Mouse (Mus musculus) lung, postnatal 0 days (tissue): ENCODE data around the gene Coil. TPM values are rescaled to one million over a fixed set of nuclear protein-coding genes. Genes with fewer than 3 reads are reported as not detected.

Source experiments
- ATAC-seq: fragments of 200-750 bp; cut with Nextera tagmentation; 2 replicates; pipeline ENCODE4 v1.8.0; 2017; ENCODE audit warnings: moderate library complexity
- DNase-seq: peaks from one replicate; pipeline ENCODE4 v3.0.0-alpha.2; 2016; ENCODE audit warnings: low spot score
- H3K27ac ChIP-seq: fragments of 300-500 bp; sonication (generic); 2 replicates; pipeline ENCODE4 v1.5.1; 2014; ENCODE audit warnings: antibody characterized with exemption, mild to moderate bottlenecking, low read length, mixed read lengths
- H3K27me3 ChIP-seq: fragments of 300-500 bp; sonication (generic); replicated peaks from 2 replicates; pipeline ENCODE4 v1.6.1; 2014; ENCODE audit warnings: low read length, mixed read lengths; ENCODE audit not compliant: insufficient read depth
- H3K36me3 ChIP-seq: fragments of 300-500 bp; sonication (generic); 2 replicates; pipeline ENCODE4 v1.6.1; 2014; ENCODE audit warnings: low read length, mixed read lengths; ENCODE audit not compliant: insufficient read depth
- H3K4me1 ChIP-seq: fragments of 300-500 bp; sonication (generic); 2 replicates; pipeline ENCODE4 v1.6.1; 2014; ENCODE audit warnings: antibody characterized with exemption, low read depth, low read length, mixed read lengths; ENCODE audit not compliant: insufficient read depth
- H3K4me2 ChIP-seq: fragments of 300-500 bp; sonication (generic); replicated peaks from 2 replicates; pipeline ENCODE4 v1.6.1; 2014; ENCODE audit warnings: low read depth, mild to moderate bottlenecking, low read length, moderate library complexity, mixed read lengths
- H3K4me3 ChIP-seq: fragments of 300-500 bp; sonication (generic); 2 replicates; pipeline ENCODE4 v1.5.1; 2014; ENCODE audit warnings: low read depth, low read length
- H3K9ac ChIP-seq: fragments of 300-500 bp; sonication (generic); replicated peaks from 2 replicates; pipeline ENCODE4 v1.6.1; 2014; ENCODE audit warnings: low read depth, mild to moderate bottlenecking
- H3K9me3 ChIP-seq: fragments of 300-500 bp; sonication (generic); 2 replicates; pipeline ENCODE4 v1.6.1; 2016; ENCODE audit warnings: low read length, mixed read lengths
- CTCF ChIP-seq: IDR thresholded peaks from 2 replicates; pipeline ENCODE4 v1.5.1; 2016; ENCODE audit warnings: antibody characterized with exemption, mild to moderate bottlenecking
- EP300 ChIP-seq: IDR thresholded peaks from 2 replicates; pipeline ENCODE4 v1.6.1; 2016; ENCODE audit warnings: antibody characterized with exemption, mild to moderate bottlenecking, control low read depth
- WGBS: fragments of 180-500 bp; shearing (Covaris S2); extraction: QIAGEN DNeasy Blood & Tissue Kit; methylation state at CpG from one replicate; pipeline ENCODE4 v1.1.7; 2014; 5-methylcytosine and 5-hydroxymethylcytosine counted together
- polyA plus RNA-seq: library from polyadenylated mRNA; unstranded; fragments of >200 nt; fragmentation: Nextera tagmentation; extraction: Ambion mirVana; gene quantifications from 2 replicates; pipeline ENCODE4 v1.2.1, GENCODE M21; 2015

Coil gene
- polyA plus RNA-seq, 1 experiment from 2014 or later: 5.6 TPM

GRCm38 (mm10) chr11:89020681-89021305 is 50.7 kb downstream of the Coil start:
- Histone ChIP-seq H3K4me2 (no peak overlapping the region), H3K9ac (no peak overlapping the region), H3K27ac (no peak overlapping the region), H3K27me3 (no peaks in the 10 kb centered on the region), H3K4me3 (no peak overlapping the region), H3K36me3 (peaks cover 17% of the 10 kb centered on the region), H3K9me3 (no peaks in the 10 kb centered on the region), H3K4me1 (peaks cover 9% of the 10 kb centered on the region; the same call in 1 of the 2 replicates)
- 68% methylated on average over 9 of the region's 9 CpGs for WGBS
- DNase-seq: peak; percentile 39
- no peak for TF ChIP-seq EP300
- TF ChIP-seq CTCF: peak; percentile 66
- no peak for ATAC-seq

GRCm38 (mm10) chr11:89021687-89022086 is 51.6 kb downstream of the Coil start:
- no peak overlapping the region for H3K27ac ChIP-seq
- H3K4me2 ChIP-seq: no peak overlapping the region
- peaks cover 11% of the 10 kb centered on the region; the same call in 1 of the 2 replicates for H3K4me1 ChIP-seq
- TF ChIP-seq CTCF (no peak), EP300 (no peak)
- no peaks in the 10 kb centered on the region for H3K27me3 ChIP-seq
- H3K4me3 ChIP-seq: no peak overlapping the region
- no peak for ATAC-seq
- peaks cover 13% of the 10 kb centered on the region for H3K36me3 ChIP-seq
- no peaks in the 10 kb centered on the region for H3K9me3 ChIP-seq
- 65% methylated on average over 7 of the region's 7 CpGs for WGBS
- no peak overlapping the region for H3K9ac ChIP-seq
- DNase-seq: no peak

DNA sequence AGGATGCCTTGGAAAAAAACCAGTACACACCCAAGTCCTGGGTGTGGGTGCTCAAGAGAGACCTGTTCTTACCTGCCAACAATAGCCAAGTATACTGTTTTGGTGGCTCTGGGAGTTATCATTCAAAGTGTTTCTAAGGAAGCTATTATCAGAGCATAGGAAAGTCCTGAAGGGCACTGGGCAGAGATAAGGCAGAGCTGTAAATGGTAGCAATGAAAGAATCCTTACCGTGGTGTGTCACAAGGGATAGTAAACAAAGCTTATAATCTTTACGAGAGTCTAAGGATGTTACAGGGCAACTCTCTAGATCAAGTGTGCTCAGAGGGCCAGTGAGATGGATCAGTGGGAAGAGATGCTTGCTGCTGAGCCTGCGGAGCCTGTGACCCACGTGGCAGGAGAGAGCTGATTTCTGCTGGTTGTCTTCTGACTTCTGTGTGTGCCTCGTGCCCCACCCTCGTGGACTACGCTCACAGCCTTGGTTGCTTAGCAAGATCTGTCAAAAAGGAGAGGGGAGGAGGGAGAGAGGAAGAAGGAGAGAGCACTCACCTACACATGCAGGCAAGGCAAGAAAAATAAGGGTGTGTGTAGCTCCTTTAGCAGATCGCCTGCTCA is 52.2 kb downstream of the Coil start:
- H3K4me1 ChIP-seq: peaks cover 11% of the 10 kb centered on the region; the same call in 1 of the 2 replicates
- no peak overlapping the region for H3K9ac ChIP-seq
- DNase-seq (peak; percentile 38), ATAC-seq (no peak)
- no peaks in the 10 kb centered on the region for H3K27me3 ChIP-seq
- peaks cover 13% of the 10 kb centered on the region for H3K36me3 ChIP-seq
- H3K27ac ChIP-seq: peak overlapping the region; percentile 5; the same call in 1 of the 2 replicates
- WGBS: 33% methylated on average over 8 of the region's 8 CpGs
- TF ChIP-seq EP300 (no peak), CTCF (no peak)
- H3K4me3 ChIP-seq: no peak overlapping the region
- H3K9me3 ChIP-seq: no peaks in the 10 kb centered on the region
- no peak overlapping the region for H3K4me2 ChIP-seq

GRCm38 (mm10) chr11:89023477-89023876 is 53.4 kb downstream of the Coil start:
- Histone ChIP-seq H3K27me3 (no peaks in the 10 kb centered on the region), H3K4me1 (peaks cover 16% of the 10 kb centered on the region; the same call in 1 of the 2 replicates), H3K9me3 (no peaks in the 10 kb centered on the region), H3K36me3 (peaks cover 4% of the 10 kb centered on the region), H3K4me3 (no peak overlapping the region), H3K9ac (no peak overlapping the region), H3K4me2 (no peak overlapping the region), H3K27ac (peak overlapping the region; percentile 74)
- WGBS: 59% methylated on average over 10 of the region's 10 CpGs
- no peak for ATAC-seq
- TF ChIP-seq CTCF (no peak), EP300 (no peak)
- peak; percentile 41 for DNase-seq

DNA sequence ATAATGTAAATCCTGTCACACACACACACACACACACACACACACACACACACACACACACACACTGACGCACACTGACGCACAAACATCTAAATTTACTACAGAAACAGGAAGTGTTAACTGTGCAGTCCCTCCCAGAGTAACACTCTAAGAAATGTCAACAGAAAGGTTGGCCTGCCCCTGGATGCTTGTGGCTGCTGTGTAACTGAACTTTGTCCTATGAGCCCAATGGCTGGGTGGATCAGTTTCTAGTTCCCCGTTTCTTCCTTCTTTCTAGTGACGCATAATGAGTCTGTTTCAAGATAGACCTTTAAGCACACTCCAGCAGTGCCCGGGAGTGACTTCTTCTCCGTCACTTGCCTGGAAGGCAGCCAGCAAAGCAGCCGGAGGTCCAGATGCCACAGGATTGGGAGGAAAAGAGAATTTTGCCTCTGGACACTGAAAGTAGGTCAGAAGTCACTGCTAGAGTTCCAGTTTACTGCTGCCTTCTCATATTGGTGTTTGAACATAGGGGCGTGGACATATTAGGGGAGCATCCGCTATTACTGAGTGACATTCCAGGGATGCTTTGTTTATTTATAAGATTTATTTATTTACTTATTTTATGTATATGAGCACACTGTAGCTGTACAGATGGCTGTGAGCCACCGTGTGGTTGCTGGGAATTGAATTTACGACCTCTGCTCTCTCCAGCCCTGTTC is 54.3 kb downstream of the Coil start:
- 15% methylated on average over 11 of the region's 11 CpGs for WGBS
- no peak overlapping the region for H3K4me2 ChIP-seq
- ATAC-seq: peak; percentile 88
- H3K36me3 ChIP-seq: no peaks in the 10 kb centered on the region; the same call in 1 of the 2 replicates
- H3K27ac ChIP-seq: peak overlapping the region; percentile 74
- peaks cover 16% of the 10 kb centered on the region; the same call in 1 of the 2 replicates for H3K4me1 ChIP-seq
- DNase-seq: peak; percentile 97
- no peaks in the 10 kb centered on the region for H3K27me3 ChIP-seq
- TF ChIP-seq CTCF: peak; percentile 8; the same call in 1 of the 2 replicates
- TF ChIP-seq EP300: peak; percentile 94
- no peaks in the 10 kb centered on the region for H3K9me3 ChIP-seq
- no peak overlapping the region for H3K4me3 ChIP-seq
- H3K9ac ChIP-seq: no peak overlapping the region

- 72% methylated on average over 3 of the region's 3 CpGs for WGBS
- H3K4me1 ChIP-seq: peaks cover 16% of the 10 kb centered on the region; the same call in 1 of the 2 replicates
- H3K9ac ChIP-seq: no peak overlapping the region
- ATAC-seq: no peak
- no peak for TF ChIP-seq CTCF
- peak; percentile 37 for DNase-seq
- no peak overlapping the region for H3K4me3 ChIP-seq
- no peak overlapping the region for H3K4me2 ChIP-seq
- H3K27ac ChIP-seq: peak overlapping the region; percentile 74; the same call in 1 of the 2 replicates
- H3K36me3 ChIP-seq: no peaks in the 10 kb centered on the region
- no peaks in the 10 kb centered on the region for H3K27me3 ChIP-seq
- no peaks in the 10 kb centered on the region for H3K9me3 ChIP-seq
Measured at GRCm38 (mm10) chr11:89025603-89026002, 55.6 kb downstream of the Coil start.
